Mouse (Mus musculus) adrenal gland, postnatal 25 days (tissue): ENCODE results near the gene Gm36210. TPM values are rescaled to one million over a fixed set of nuclear protein-coding genes. Genes with fewer than 3 reads are reported as not detected.
A peak's percentile ranks its signal among the peaks of the same experiment; 100 is the strongest.

ENCODE experiments used
- DNase-seq: peaks from one replicate; pipeline ENCODE4 v3.0.0; 2021; ENCODE audit warnings: mixed read lengths
- long read RNA-seq: library from polyadenylated mRNA; stranded (forward); transcript quantifications from one replicate; pipeline ENCODE4 v2.0.0, GENCODE M21; 2021
- total RNA-seq: library from RNA; stranded (reverse); gene quantifications from 2 replicates; pipeline ENCODE4 v1.2.3, GENCODE M21; 2021

Gm36210 gene
- not detected in 2 replicates for total RNA-seq
- long read RNA-seq = 0 reads

- no peak for DNase-seq
These were observed at the start of gene Gm36210 for GRCm38 (mm10) chr7:4906466-4906950. Gene Gm36210, minus strand, starts transcription at chr7:4906516.

GRCm38 (mm10) chr7:4953815-4954445 is 47.6 kb upstream of the Gm36210 start:
- no peak for DNase-seq

- DNase-seq = peak; percentile 41
These were observed 44.4 kb upstream of the Gm36210 start for GRCm38 (mm10) chr7:4950561-4951342.

- no peak for DNase-seq
These were observed 42.1 kb upstream of the Gm36210 start for GRCm38 (mm10) chr7:4948386-4948785.

- DNase-seq = peak; percentile 60
These were observed 41.5 kb upstream of the Gm36210 start for GRCm38 (mm10) chr7:4947855-4948254.

GRCm38 (mm10) chr7:4943223-4943815 is 37.0 kb upstream of the Gm36210 start:
- DNase-seq = peak; percentile 93

DNA sequence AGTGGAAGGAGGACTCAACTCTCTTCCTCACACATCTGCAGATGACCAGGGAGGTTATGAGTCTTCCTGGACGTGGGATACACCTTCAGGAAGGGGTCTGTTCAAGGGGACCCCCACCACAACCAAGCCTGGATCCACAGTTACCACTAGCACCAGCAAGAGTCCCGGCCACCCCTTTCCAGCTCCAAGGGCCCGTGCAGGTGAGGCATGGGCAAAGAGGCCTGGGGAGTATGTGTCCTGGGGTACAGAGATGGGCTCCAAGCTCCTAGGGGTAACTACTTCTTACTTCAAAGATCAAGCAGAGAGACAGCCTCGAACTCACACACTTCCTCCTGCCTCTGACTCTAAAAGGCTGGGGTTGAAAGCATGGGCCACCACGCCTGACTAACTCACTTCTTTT is 36.4 kb upstream of the Gm36210 start:
- DNase-seq = no peak

GRCm38 (mm10) chr7:4940068-4940479 is 33.8 kb upstream of the Gm36210 start:
- peak; percentile 86 for DNase-seq

GRCm38 (mm10) chr7:4938456-4938855 is 32.1 kb upstream of the Gm36210 start:
- DNase-seq = peak; percentile 80

GRCm38 (mm10) chr7:4937392-4937791 is 31.1 kb upstream of the Gm36210 start:
- DNase-seq = no peak

DNA sequence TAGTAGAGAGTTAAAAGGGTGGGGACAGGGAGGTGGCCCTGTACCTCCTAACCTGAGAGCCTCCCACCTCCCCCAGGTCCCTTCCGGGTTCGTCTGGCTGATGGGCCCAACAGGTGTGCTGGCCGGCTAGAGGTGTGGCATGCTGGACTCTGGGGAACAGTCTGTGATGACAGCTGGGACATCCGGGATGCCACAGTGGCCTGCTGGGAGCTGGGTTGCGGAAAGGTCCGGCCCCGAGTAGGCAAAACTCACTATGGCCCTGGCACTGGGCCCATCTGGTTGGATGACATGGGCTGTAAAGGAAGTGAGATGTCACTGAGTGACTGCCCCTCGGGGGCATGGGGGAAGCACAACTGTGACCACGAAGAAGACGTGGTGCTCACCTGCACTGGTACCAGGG is 30.5 kb upstream of the Gm36210 start:
- no peak for DNase-seq

GRCm38 (mm10) chr7:4934160-4934914 is 28.0 kb upstream of the Gm36210 start:
- no peak for DNase-seq

DNA sequence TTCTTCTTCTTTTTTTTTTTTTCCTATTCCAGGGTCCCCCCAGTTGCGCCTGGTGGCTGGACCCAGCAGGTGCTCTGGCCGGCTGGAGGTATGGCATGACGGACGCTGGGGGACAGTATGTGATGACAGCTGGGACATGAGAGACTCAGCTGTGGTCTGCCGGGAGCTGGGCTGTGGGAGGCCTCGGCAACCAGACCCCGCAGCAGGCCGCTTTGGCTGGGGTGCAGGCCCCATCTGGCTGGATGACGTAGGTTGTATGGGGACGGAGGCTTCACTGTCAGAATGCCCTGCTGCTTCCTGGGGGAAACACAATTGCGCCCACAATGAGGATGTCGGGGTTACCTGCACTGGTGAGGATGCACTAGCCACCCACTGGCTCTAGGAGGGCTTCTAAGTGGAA is 26.8 kb upstream of the Gm36210 start:
- DNase-seq = no peak

- no peak for DNase-seq
These were observed 22.0 kb upstream of the Gm36210 start for GRCm38 (mm10) chr7:4928323-4928722.

GRCm38 (mm10) chr7:4927711-4928110 is 21.4 kb upstream of the Gm36210 start:
- DNase-seq = no peak

- DNase-seq = no peak
These were observed 20.5 kb upstream of the Gm36210 start for GRCm38 (mm10) chr7:4926849-4927248.

- DNase-seq = no peak
These were observed 19.4 kb upstream of the Gm36210 start, which contains the start of gene Ssc5d for GRCm38 (mm10) chr7:4925441-4926381. Gene Ssc5d, plus strand, starts transcription at chr7:4925785.

- peak; percentile 39 for DNase-seq
These were observed 18.6 kb upstream of the Gm36210 start for GRCm38 (mm10) chr7:4924891-4925301.

- DNase-seq = no peak
These were observed 18.2 kb upstream of the Gm36210 start for GRCm38 (mm10) chr7:4924483-4924882.

DNA sequence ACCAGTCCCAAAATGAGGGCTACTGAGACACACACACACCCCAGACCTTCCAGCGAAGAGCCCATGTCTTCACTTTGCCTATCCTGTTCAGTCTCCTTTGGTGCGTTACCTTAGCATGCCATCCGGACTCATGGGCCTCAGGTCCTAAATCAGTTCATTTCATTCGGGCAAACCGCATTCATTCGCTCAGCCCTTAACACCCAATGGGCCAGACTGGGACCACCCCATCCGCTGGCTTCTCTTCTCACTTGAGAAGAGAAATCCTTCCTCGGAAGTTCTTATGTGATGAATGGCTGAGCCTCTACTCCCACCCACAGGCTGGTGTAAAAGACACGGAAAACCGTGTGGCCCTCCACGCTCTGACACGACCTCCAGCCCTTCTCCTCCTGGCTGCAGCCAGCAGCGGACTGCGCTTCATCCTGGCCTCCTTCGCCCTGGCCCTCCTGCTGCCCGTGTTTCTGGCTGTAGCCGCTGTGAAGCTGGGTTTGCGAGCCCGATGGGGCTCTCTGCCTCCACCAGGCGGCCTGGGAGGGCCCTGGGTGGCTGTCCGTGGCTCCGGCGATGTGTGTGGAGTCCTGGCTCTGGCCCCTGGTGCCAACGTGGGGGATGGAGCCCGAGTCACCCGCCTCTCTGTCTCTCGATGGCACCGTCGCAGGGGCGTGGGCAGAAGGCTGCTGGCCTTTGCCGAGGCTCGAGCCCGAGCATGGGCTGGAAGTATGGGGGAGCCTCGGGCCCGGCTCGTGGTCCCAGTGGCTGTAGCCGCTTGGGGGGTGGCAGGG is 17.5 kb upstream of the Gm36210 start:
- DNase-seq = peak; percentile 71
